Mouse (Mus musculus) forebrain, embryonic 14.5 days (tissue): ENCODE results near the gene AL731706.2. TPM values are rescaled to one million over a fixed set of nuclear protein-coding genes. Genes with fewer than 3 reads are reported as not detected.

ENCODE experiments used
- ATAC-seq: fragments of 200-750 bp; cut with Nextera tagmentation; 2 replicates; pipeline ENCODE4 v1.8.0; 2017; ENCODE audit warnings: mild to moderate bottlenecking, moderate library complexity
- DNase-seq: peaks from one replicate; pipeline ENCODE4 v3.0.0-alpha.2; 2015; ENCODE audit warnings: low spot score
- H3K27ac ChIP-seq: fragments of 300-500 bp; sonication (generic); 2 replicates; pipeline ENCODE4 v1.5.1; 2014; ENCODE audit warnings: low read depth, mild to moderate bottlenecking, control low read depth, low read length, moderate library complexity
- H3K27me3 ChIP-seq: fragments of 300-500 bp; sonication (generic); replicated peaks from 2 replicates; pipeline ENCODE4 v1.6.1; 2014; ENCODE audit warnings: low read length, control low read depth, mixed read lengths; ENCODE audit not compliant: control insufficient read depth, insufficient read depth
- H3K36me3 ChIP-seq: fragments of 300-500 bp; sonication (generic); 2 replicates; pipeline ENCODE4 v1.6.1; 2014; ENCODE audit warnings: low read length, control low read depth; ENCODE audit not compliant: control insufficient read depth, insufficient read depth
- H3K4me1 ChIP-seq: fragments of 300-500 bp; sonication (generic); 2 replicates; pipeline ENCODE4 v1.6.1; 2014; ENCODE audit warnings: antibody characterized with exemption, low read length, control low read depth; ENCODE audit not compliant: control insufficient read depth, insufficient read depth
- H3K4me2 ChIP-seq: fragments of 300-500 bp; sonication (generic); 2 replicates; pipeline ENCODE4 v1.6.1; 2014; ENCODE audit warnings: mild to moderate bottlenecking, control low read depth, low read length
- H3K4me3 ChIP-seq: fragments of 300-500 bp; sonication (generic); 2 replicates; pipeline ENCODE4 v1.5.1; 2014; ENCODE audit warnings: low read depth, low read length, control low read depth
- H3K9ac ChIP-seq: fragments of 300-500 bp; sonication (generic); 2 replicates; pipeline ENCODE4 v1.6.1; 2014; ENCODE audit warnings: mild to moderate bottlenecking, low read length, control low read depth, moderate library complexity
- H3K9me3 ChIP-seq: fragments of 300-500 bp; sonication (generic); replicated peaks from 2 replicates; pipeline ENCODE4 v1.6.1; 2016; ENCODE audit warnings: low read length, control low read depth, mixed read lengths; ENCODE audit not compliant: control insufficient read depth
- WGBS: fragments of 180-500 bp; shearing (Covaris S2); extraction: QIAGEN DNeasy Blood & Tissue Kit; methylation state at CpG from one replicate; pipeline ENCODE4 v1.1.7; 2014; 5-methylcytosine and 5-hydroxymethylcytosine counted together
- polyA plus RNA-seq: library from polyadenylated mRNA; unstranded; fragments of >200 nt; fragmentation: Nextera tagmentation; extraction: Ambion mirVana; gene quantifications from 2 replicates; pipeline ENCODE4 v1.2.1, GENCODE M21; 2014

Gene AL731706.2
- polyA plus RNA-seq, 1 experiment from 2014 or later: 40.2 TPM

DNA sequence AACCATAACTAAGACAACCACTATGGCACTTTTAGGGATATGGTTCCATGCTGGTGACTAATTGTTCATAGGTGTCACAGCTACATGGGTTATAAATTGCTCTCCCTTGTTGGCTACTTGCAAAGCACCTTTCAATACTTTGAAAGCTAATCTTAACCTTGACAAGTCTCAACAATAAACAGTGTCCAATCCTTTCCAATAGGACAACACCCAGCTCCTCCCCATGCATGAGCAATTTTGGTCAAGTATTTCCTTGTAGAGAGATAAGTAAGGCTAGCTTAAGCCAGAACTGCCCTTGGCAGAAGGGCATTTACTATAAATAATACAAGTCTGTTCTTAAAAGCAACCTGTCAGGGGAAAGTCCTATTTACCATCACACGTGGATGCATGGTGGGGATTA lies 47.5 kb downstream of the AL731706.2 start:
- Histone ChIP-seq H3K4me1 (no peaks in the 10 kb centered on the region), H3K9me3 (no peaks in the 10 kb centered on the region), H3K9ac (no peak overlapping the region), H3K27me3 (no peaks in the 10 kb centered on the region), H3K27ac (no peak overlapping the region), H3K4me3 (no peak overlapping the region), H3K36me3 (no peaks in the 10 kb centered on the region), H3K4me2 (no peak overlapping the region)
- ATAC-seq: no peak
- DNase-seq: no peak
- 39% methylated on average over 1 of the region's 1 CpGs for WGBS

DNA sequence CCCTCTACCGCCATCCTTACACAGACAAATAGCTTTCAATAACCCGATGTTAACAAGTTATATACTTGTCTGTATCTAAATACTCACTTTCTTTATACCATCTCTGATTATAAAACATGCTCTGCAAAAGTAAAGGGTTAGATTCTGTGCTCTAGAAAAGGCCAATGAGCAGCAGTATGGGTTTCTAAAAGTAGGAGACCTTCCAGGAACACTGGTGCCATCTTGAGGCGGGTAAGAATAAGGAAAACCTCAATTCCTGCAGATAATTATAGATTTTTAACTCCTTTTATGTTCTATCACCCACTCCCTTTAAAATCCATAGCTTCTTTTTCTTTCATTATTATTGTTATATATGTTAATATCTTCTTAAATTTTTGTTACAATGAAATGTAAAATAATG lies 49.6 kb downstream of the AL731706.2 start:
- 71% methylated on average over 3 of the region's 3 CpGs for WGBS
- no peak for ATAC-seq
- no peaks in the 10 kb centered on the region for H3K9me3 ChIP-seq
- no peaks in the 10 kb centered on the region for H3K4me1 ChIP-seq
- no peak overlapping the region for H3K27ac ChIP-seq
- H3K27me3 ChIP-seq: no peaks in the 10 kb centered on the region
- H3K9ac ChIP-seq: no peak overlapping the region
- peak; percentile 22 for DNase-seq
- no peaks in the 10 kb centered on the region for H3K36me3 ChIP-seq
- H3K4me3 ChIP-seq: no peak overlapping the region
- no peak overlapping the region for H3K4me2 ChIP-seq

Other genes with a start within 250 kb of the AL731706.2 start
- gene Snap25, start 172.2 kb downstream of the AL731706.2 start, polyA plus RNA-seq: 53.5 and 85.8 TPM in 2 replicates
- 9.4 and 12.1 TPM in 2 replicates for gene Slx4ip, start 5.5 kb upstream of the AL731706.2 start, polyA plus RNA-seq
- gene AL731706.1, start 5.7 kb upstream of the AL731706.2 start, polyA plus RNA-seq: 24.4 and 25.5 TPM in 2 replicates
- gene Mkks, start 5.7 kb upstream of the AL731706.2 start, polyA plus RNA-seq: 13.0 and 15.4 TPM in 2 replicates
- gene Jag1, start 231.0 kb upstream of the AL731706.2 start, polyA plus RNA-seq: 6.5 and 8.8 TPM in 2 replicates